Mouse (Mus musculus): ENCODE measurements around the gene Dmpk.

The Dmpk gene

GRCm38 (mm10) chr7:19075723-19076585, 7.7 kb upstream of the Dmpk start, which contains the start of gene Dmwd:
Gene Dmwd (plus strand): TSS chr7:19076227.
- DNase-seq (ENCODE audit: low spot score), result peak; percentile 100

- DNase-seq (ENCODE audit: low spot score), result no peak
Observed at GRCm38 (mm10) chr7:19076586-19076991, 7.1 kb upstream of the Dmpk start.

GRCm38 (mm10) chr7:19077761-19078160, 5.9 kb upstream of the Dmpk start:
- DNase-seq (ENCODE audit: low spot score), result no peak

DNA sequence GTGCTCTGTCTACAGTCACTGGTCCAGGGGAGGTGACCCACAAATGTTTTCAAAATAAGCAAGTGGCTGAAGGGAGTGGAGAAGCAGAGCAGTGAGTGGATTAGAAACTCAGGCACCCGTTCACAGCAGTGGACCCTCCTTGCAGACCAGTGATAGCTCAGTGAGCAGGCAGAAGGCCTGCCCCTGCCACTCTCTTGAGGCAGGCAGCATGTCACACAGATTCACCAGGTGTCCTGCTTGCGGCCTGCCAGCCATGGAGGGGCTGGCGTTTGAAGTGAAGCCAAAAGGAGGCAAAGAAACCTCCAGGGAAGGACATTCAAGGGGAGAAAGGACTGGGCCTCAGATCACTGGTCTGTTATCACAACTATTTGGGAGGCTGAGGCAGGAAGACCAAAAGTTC, 4.9 kb upstream of the Dmpk start:
- DNase-seq (ENCODE audit: low spot score), result no peak

- DNase-seq (ENCODE audit: low spot score), result no peak
Observed at GRCm38 (mm10) chr7:19080451-19080950, 3.1 kb upstream of the Dmpk start.

GRCm38 (mm10) chr7:19082171-19082570, 1.5 kb upstream of the Dmpk start:
- DNase-seq (ENCODE audit: low spot score), result no peak

DNA sequence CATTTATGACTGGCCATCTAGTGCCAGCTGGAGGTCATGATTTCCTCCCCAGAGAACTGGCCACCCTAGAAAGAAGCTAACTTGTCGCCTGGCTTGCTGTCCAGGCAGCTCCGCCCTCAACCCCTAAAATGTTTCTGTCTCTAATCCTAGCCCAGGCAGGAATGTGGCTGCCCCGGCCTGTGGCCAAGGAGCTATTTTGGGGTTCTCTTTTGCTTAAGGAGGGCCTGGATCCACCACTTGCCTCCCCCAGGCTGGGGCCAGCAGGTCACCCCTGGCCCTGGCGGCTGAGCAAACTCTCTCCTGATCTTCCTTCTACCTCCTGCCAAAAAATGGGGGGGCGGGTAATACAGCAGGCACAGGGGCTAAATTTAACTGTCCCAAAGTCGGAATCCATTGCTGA, 553 bp upstream of the Dmpk start:
- DNase-seq (ENCODE audit: low spot score), result no peak

DNA sequence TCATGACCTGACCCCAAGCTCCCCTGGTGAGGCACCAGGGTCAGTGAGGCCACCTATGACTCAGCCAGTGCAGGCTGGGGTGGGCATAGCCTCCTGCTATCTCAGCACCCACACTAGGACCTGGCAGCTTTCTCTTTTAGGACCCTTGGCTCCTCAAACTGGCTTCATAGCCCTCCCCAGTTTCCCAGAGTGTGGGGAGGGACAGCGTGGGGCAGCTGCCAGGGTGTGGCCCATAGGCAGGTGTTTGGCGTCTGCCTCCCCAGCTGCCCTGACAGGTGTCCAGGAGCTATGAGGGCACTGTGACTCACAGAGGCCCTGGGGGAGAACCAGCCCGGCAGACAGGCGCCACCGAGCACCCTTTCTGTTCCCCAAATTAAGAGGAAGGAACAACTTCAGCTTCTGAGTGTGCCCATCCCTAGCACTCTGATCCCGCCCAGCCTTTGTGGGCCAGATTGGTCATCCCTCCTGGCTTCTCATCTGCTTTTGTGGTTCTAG, 675 bp downstream of the Dmpk start:
- DNase-seq (ENCODE audit: low spot score), result no peak

- DNase-seq (ENCODE audit: low spot score), result no peak
Observed at GRCm38 (mm10) chr7:19084921-19085473, 1.3 kb downstream of the Dmpk start.

GRCm38 (mm10) chr7:19085495-19085894, 1.8 kb downstream of the Dmpk start:
- DNase-seq (ENCODE audit: low spot score), result no peak

GRCm38 (mm10) chr7:19086042-19086441, 2.4 kb downstream of the Dmpk start:
- DNase-seq (ENCODE audit: low spot score), result peak; percentile 61

DNA sequence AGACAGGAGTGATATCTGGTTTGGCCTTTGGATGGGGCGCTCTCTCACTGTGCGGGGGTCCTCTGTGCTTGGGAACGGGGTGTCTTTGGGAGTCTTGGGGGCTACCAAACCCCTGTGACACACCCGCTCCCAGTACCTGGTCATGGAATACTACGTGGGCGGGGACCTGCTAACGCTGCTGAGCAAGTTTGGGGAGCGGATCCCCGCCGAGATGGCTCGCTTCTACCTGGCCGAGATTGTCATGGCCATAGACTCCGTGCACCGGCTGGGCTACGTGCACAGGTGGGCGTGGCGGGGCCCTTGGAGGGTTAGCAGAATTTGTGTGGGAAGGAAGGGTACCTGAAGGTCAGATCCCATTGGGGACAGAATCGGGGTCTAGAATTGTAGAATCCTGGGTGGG, 3.1 kb downstream of the Dmpk start:
- no peak for DNase-seq (ENCODE audit: low spot score)

DNA sequence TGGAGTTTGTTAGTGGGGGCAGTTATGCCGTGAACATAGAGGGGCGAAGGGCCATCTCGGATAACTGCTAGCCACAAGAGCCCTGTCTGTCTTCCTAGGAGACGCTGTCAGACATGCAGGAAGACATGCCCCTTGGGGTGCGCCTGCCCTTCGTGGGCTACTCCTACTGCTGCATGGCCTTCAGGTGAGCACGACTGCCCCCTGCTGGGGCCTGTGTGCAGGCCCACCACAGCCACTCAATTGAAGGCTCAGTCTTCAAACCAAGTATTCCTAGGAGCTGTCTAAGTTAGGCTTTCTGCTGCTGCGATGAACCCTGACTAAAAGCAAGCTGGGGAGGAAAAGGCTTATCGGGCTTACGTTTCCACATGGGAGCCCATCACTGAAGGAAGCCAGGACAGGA, 5.2 kb downstream of the Dmpk start:
- DNase-seq (ENCODE audit: low spot score), result peak; percentile 75

DNA sequence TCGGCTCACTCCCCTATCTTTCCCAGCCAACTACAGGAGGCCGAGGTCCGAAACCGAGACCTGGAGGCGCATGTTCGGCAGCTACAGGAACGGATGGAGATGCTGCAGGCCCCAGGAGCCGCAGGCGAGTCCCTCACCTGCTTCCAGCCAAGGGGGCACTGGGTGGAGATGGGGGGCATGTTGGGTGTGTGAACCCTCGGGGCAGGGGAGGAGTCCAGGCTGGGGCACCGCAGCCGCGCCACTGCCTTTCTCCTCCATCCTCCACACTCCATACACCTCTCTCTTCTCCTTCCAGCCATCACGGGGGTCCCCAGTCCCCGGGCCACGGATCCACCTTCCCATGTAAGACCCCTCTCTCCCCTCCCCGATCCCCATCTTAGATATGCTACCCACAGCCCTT, 8.3 kb downstream of the Dmpk start:
- no peak for DNase-seq (ENCODE audit: low spot score)

DNA sequence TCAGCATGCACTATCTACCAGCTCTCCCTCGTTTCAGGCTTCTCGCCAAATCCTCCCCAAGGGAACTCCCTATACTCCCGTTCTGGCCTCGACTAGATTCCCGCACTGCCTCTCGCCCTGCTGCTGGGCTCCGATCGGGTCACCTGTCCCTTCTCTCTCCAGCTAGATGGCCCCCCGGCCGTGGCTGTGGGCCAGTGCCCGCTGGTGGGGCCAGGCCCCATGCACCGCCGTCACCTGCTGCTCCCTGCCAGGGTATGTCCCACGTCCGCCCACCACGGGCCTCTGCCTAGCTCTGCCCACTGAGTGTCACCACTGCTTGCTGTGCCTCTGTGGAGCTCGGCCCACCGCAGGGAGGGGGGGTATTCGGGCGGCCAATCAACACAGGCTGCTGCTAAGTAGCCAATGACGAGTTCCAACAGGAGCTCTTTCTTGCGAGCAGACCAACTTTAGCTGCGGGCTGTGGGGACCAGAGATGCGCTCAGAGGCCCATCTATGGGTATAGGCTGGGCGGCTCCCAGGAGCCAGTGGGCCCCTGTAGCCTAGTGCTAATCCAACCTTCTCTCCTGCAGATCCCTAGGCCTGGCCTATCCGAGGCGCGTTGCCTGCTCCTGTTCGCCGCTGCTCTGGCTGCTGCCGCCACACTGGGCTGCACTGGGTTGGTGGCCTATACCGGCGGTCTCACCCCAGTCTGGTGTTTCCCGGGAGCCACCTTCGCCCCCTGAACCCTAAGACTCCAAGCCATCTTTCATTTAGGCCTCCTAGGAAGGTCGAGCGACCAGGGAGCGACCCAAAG, 8.9 kb downstream of the Dmpk start:
- DNase-seq (ENCODE audit: low spot score), result peak; percentile 87

- DNase-seq (ENCODE audit: low spot score), result peak; percentile 86
Observed at GRCm38 (mm10) chr7:19093174-19093521, 9.5 kb downstream of the Dmpk start.

DNA sequence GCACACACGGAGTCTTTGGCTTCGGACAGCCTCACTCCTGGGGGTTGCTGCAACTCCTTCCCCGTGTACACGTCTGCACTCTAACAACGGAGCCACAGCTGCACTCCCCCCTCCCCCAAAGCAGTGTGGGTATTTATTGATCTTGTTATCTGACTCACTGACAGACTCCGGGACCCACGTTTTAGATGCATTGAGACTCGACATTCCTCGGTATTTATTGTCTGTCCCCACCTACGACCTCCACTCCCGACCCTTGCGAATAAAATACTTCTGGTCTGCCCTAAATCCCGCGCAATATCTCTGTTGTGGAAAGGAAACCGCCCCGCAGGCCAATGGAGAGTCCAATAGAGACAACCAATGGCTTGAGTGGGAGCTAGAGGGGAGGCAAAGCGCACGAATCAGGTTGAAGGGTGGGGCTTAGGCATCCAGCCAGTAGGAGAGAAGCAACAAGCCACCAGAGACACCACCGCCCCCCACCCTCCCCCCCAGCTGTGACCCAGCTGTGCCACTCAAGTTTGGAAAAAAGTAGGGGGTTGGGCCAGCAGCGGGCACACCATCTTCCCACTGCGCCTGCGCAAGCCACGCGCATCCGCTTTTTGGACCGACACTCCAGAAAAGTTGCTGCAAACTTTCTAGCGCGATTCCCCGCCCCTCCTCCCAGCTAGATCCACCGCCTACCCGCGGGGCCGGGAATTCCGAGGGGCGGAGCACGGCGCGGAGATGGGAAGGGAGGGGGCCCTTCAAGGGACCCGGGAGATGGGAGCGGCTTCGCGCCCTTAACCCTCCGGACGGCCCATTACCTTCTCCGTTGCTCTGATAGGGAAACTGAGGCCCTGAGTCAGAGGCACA, 10.1 kb downstream of the Dmpk start:
- DNase-seq (ENCODE audit: low spot score), result peak; percentile 99

DNA sequence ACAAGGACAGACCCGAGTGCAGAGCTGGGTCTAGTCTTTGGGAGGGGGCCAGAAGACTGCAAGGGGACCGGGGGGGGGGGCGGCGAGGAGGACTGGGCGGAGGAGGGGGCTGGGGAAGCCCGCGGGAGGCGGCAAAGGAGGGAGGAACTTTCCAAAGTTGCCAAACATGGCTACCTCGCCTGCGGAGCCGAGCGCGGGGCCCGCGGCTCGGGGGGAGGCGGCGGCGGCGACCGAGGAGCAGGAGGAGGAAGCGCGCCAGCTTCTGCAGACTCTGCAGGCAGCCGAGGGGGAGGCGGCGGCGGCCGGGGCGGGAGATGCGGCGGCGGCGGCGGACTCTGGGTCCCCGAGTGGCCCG, 10.8 kb downstream of the Dmpk start, which contains the start of gene Six5:
Gene Six5, plus strand, starts transcription at position 124 of the 355 bp plus-strand sequence.
- peak; percentile 56 for DNase-seq (ENCODE audit: low spot score)

GRCm38 (mm10) chr7:19094826-19095750, 11.4 kb downstream of the Dmpk start:
- peak; percentile 51 for DNase-seq (ENCODE audit: low spot score)

- DNase-seq (ENCODE audit: low spot score), result peak; percentile 88
Observed at GRCm38 (mm10) chr7:19095751-19096110, 12.1 kb downstream of the Dmpk start.

Data from embryo, embryonic 10 days (tissue).